Mouse (Mus musculus): ENCODE measurements around the gene Ackr3. TPM values are rescaled to one million over a fixed set of nuclear protein-coding genes. Genes with fewer than 3 reads are reported as not detected.

Gene Ackr3
- total and polyA plus RNA-seq, 3 experiments = not detected

- Histone ChIP-seq H3K27ac (ENCODE audit: control insufficient read depth, low read depth, low read length) (no peak overlapping the region), H3K79me2 (ENCODE audit: control insufficient read depth, insufficient read depth, low read length, poor library complexity) (no peaks in the 10 kb centered on the region), H3K36me3 (ENCODE audit: control insufficient read depth in 1 of 2, insufficient read depth in 2 of 2, low read length in 2 of 2) (no peaks in the 10 kb centered on the region), H3K27me3 (ENCODE audit: control insufficient read depth in 1 of 2, insufficient read depth in 2 of 2, low read length in 2 of 2) (no peaks in the 10 kb centered on the region), H3K9ac (ENCODE audit: control insufficient read depth, low read depth, low read length, poor library complexity, severe bottlenecking) (no peak overlapping the region), H3K4me1 (ENCODE audit: control insufficient read depth in 1 of 2, insufficient read depth in 2 of 2, low read length in 2 of 2) (no peaks in the 10 kb centered on the region), H3K4me3 (ENCODE audit: control insufficient read depth in 1 of 2, insufficient read depth in 1 of 2, low read depth in 2 of 2, low read length in 2 of 2) (no peak overlapping the region), H3K9me3 (replicated peaks; ENCODE audit: insufficient read depth, low read length) (no peaks in the 10 kb centered on the region)
- no peak for TF ChIP-seq MAZ (IDR thresholded peaks at IDR 0.05; ENCODE audit: low read depth, low read length)
- no peak for TF ChIP-seq ZC3H11A (IDR thresholded peaks at IDR 0.05; ENCODE audit: low read depth, low read length)
- no peak for TF ChIP-seq MYC (IDR thresholded peaks at IDR 0.05; ENCODE audit: low read depth, low read length)
- no peak for TF ChIP-seq ELF1 (IDR thresholded peaks at IDR 0.05; ENCODE audit: low read depth, low read length)
- no peak for DNase-seq (ENCODE audit: low read depth, low spot score)
Measured at GRCm38 (mm10) chr1:90258253-90258887, 54.6 kb downstream of the Ackr3 start.

- no peak for DNase-seq (ENCODE audit: low read depth, low spot score)
- Histone ChIP-seq H3K9ac (ENCODE audit: control insufficient read depth, low read depth, low read length, poor library complexity, severe bottlenecking) (no peak overlapping the region), H3K9me3 (replicated peaks; ENCODE audit: insufficient read depth, low read length) (no peaks in the 10 kb centered on the region), H3K4me1 (ENCODE audit: control insufficient read depth in 1 of 2, insufficient read depth in 2 of 2, low read length in 2 of 2) (no peaks in the 10 kb centered on the region), H3K27ac (ENCODE audit: control insufficient read depth, low read depth, low read length) (no peak overlapping the region), H3K36me3 (ENCODE audit: control insufficient read depth in 1 of 2, insufficient read depth in 2 of 2, low read length in 2 of 2) (no peaks in the 10 kb centered on the region), H3K79me2 (ENCODE audit: control insufficient read depth, insufficient read depth, low read length, poor library complexity) (no peaks in the 10 kb centered on the region), H3K4me3 (ENCODE audit: control insufficient read depth in 1 of 2, insufficient read depth in 1 of 2, low read depth in 2 of 2, low read length in 2 of 2) (no peak overlapping the region), H3K27me3 (ENCODE audit: control insufficient read depth in 1 of 2, insufficient read depth in 2 of 2, low read length in 2 of 2) (no peaks in the 10 kb centered on the region)
- TF ChIP-seq MEF2A (IDR thresholded peaks at IDR 0.05; ENCODE audit: extremely low read depth, insufficient replicate concordance, low read depth, low read length, poor library complexity, severe bottlenecking) (no peak), ETS1 (IDR thresholded peaks at IDR 0.05; ENCODE audit: low read depth, low read length) (no peak), TCF12 (IDR thresholded peaks at IDR 0.05; ENCODE audit: low read depth, low read length) (no peak), ELF1 (IDR thresholded peaks at IDR 0.05; ENCODE audit: low read depth, low read length) (no peak), MYC (IDR thresholded peaks at IDR 0.05; ENCODE audit: low read depth, low read length) (no peak), RAD21 (IDR thresholded peaks at IDR 0.05; ENCODE audit: low read depth, low read length) (no peak), CHD1 (IDR thresholded peaks at IDR 0.05; ENCODE audit: low read depth, low read length) (no peak), ZNF384 (IDR thresholded peaks at IDR 0.05; ENCODE audit: low read depth, low read length) (no peak), E2F4 (IDR thresholded peaks at IDR 0.05; ENCODE audit: borderline replicate concordance, low read depth, low read length) (no peak), POLR2AphosphoS5 (IDR thresholded peaks at IDR 0.05; ENCODE audit: borderline replicate concordance, low read depth, low read length) (no peak), ZC3H11A (IDR thresholded peaks at IDR 0.05; ENCODE audit: low read depth, low read length) (no peak), USF1 (IDR thresholded peaks at IDR 0.05; ENCODE audit: low read depth, low read length) (no peak), MAFK (IDR thresholded peaks at IDR 0.05; ENCODE audit: borderline replicate concordance, low read depth, low read length) (no peak), BHLHE40 (IDR thresholded peaks at IDR 0.05; ENCODE audit: borderline replicate concordance, low read depth, low read length) (no peak), NRF1 (IDR thresholded peaks at IDR 0.05; ENCODE audit: insufficient read depth, low read depth, low read length, poor library complexity, severe bottlenecking) (no peak), HCFC1 (IDR thresholded peaks at IDR 0.05; ENCODE audit: low read depth, low read length) (no peak), SIN3A (IDR thresholded peaks at IDR 0.05; ENCODE audit: low read length) (no peak), CTCF (IDR thresholded peaks at IDR 0.05 in 2 of 3, conservative IDR thresholded peaks at IDR 0.05 in 1 of 3; ENCODE audit: control insufficient read depth in 1 of 3, insufficient read depth in 1 of 3, low read depth in 2 of 3, low read length in 3 of 3, poor library complexity in 1 of 3, severe bottlenecking in 1 of 3) (no peak), CHD2 (IDR thresholded peaks at IDR 0.05; ENCODE audit: low read length) (no peak), KAT2A (conservative IDR thresholded peaks at IDR 0.05; ENCODE audit: low read depth, low read length) (no peak)
Measured at GRCm38 (mm10) chr1:90260704-90261581, 57.2 kb downstream of the Ackr3 start.

Data from MEL (cell line).